8 mouse cellular contexts compared by ENCODE assay signal in genomic region chr3:88324951-88325405, GRCm38 (mm10). TPM values are rescaled to one million over a fixed set of nuclear protein-coding genes. Genes with fewer than 3 reads are reported as not detected.
DNase-seq lines count a peak whose midpoint lies in the region; ATAC-seq lines count a peak whose summit lies in the region.

Gene Glmp, plus strand, starts transcription at chr3:88325023.

- peak within 1 kb of the TSS; percentile 85 for H3K9ac ChIP-seq in limb, embryonic 11.5 days (ENCODE audit: low read length)
- peak within 1 kb of the TSS; percentile 80 for H3K9ac ChIP-seq in midbrain, embryonic 12.5 days (replicated peaks)

- peak within 1 kb of the TSS; percentile 85 for H3K27ac ChIP-seq in embryonic facial prominence, embryonic 10.5 days (replicated peaks)
- H3K27ac ChIP-seq in limb, embryonic 11.5 days (replicated peaks; ENCODE audit: low read depth, low read length): no peak within 1 kb of the TSS
- H3K27ac ChIP-seq in midbrain, embryonic 12.5 days (replicated peaks): no peak within 1 kb of the TSS

- no peaks in the 10 kb centered on the region for H3K9me3 ChIP-seq in embryonic facial prominence, embryonic 10.5 days
- H3K9me3 ChIP-seq in limb, embryonic 11.5 days (ENCODE audit: control insufficient read depth, low read length): no peaks in the 10 kb centered on the region
- H3K9me3 ChIP-seq in midbrain, embryonic 12.5 days: no peaks in the 10 kb centered on the region

- H3K4me2 ChIP-seq in limb, embryonic 11.5 days (ENCODE audit: low read depth, severe bottlenecking): peak within 1 kb of the TSS; percentile 67
- H3K4me2 ChIP-seq in midbrain, embryonic 12.5 days (replicated peaks): peak within 1 kb of the TSS; percentile 84

- WGBS in embryonic facial prominence, embryonic 10.5 days: 3% methylated on average over 10 of the region's 10 CpGs
- WGBS in limb, embryonic 11.5 days: under 1% methylated on average over 10 of the region's 10 CpGs
- 2% methylated on average over 10 of the region's 10 CpGs for WGBS in midbrain, embryonic 12.5 days

- no peaks in the 10 kb centered on the region for H3K27me3 ChIP-seq in embryonic facial prominence, embryonic 10.5 days (replicated peaks; ENCODE audit: low read depth, poor library complexity, severe bottlenecking)
- no peaks in the 10 kb centered on the region for H3K27me3 ChIP-seq in limb, embryonic 11.5 days (ENCODE audit: control insufficient read depth, insufficient read depth, low read length)
- H3K27me3 ChIP-seq in midbrain, embryonic 12.5 days: no peaks in the 10 kb centered on the region

- peak within 1 kb of the TSS; percentile 87 for H3K4me3 ChIP-seq in embryonic facial prominence, embryonic 10.5 days
- H3K4me3 ChIP-seq in limb, embryonic 11.5 days (ENCODE audit: low read depth, low read length): peak within 1 kb of the TSS; percentile 77
- H3K4me3 ChIP-seq in midbrain, embryonic 12.5 days: peak within 1 kb of the TSS; percentile 71

- peaks cover 84% of the 10 kb centered on the region for H3K36me3 ChIP-seq in embryonic facial prominence, embryonic 10.5 days (replicated peaks)
- H3K36me3 ChIP-seq in limb, embryonic 11.5 days (ENCODE audit: control insufficient read depth, insufficient read depth, low read length): peaks cover 29% of the 10 kb centered on the region
- H3K36me3 ChIP-seq in midbrain, embryonic 12.5 days: peaks cover 62% of the 10 kb centered on the region

- ATAC-seq in limb, embryonic 11.5 days (ENCODE audit: insufficient number of reproducible peaks, low FRiP score, low TSS enrichment, low read depth): no peak
- ATAC-seq in midbrain, embryonic 12.5 days (ENCODE audit: low FRiP score, low read depth): peak; percentile 60

- peaks cover 17% of the 10 kb centered on the region for H3K4me1 ChIP-seq in embryonic facial prominence, embryonic 10.5 days
- H3K4me1 ChIP-seq in limb, embryonic 11.5 days (ENCODE audit: control insufficient read depth, insufficient read depth, low read length): peaks cover 5% of the 10 kb centered on the region; the same call in 1 of the 2 replicates
- peaks cover 14% of the 10 kb centered on the region for H3K4me1 ChIP-seq in midbrain, embryonic 12.5 days

- peak; percentile 35 to 43 for DNase-seq in urinary bladder, adult 18-20 months (ENCODE audit: low spot score in 2 of 2)
- no peak for DNase-seq in urinary bladder, postnatal 10 days (ENCODE audit: low spot score)
- DNase-seq in embryonic facial prominence, embryonic 10.5 days (ENCODE audit: low spot score): peak; percentile 70
- DNase-seq in heart, adult 11 months: peak; percentile 98
- peak; percentile 72 for DNase-seq in kidney, adult 11 months
- DNase-seq in limb, embryonic 11.5 days (ENCODE audit: low spot score): peak; percentile 65
- DNase-seq in spleen, adult 12 weeks (ENCODE audit: low spot score): peak; percentile 25

RNA-seq across cellular contexts. Expression of gene Glmp, which starts in this region (rescaled TPM):
- polyA plus RNA-seq in embryonic facial prominence, embryonic 10.5 days (2016; fragmentation: Nextera tagmentation; extraction: Ambion mirVana): 142 and 153 TPM in 2 replicates
- 90.5 and 100 TPM in 2 replicates for polyA plus RNA-seq in limb, embryonic 11.5 days (2014; fragmentation: Nextera tagmentation; extraction: Ambion mirVana)
- polyA plus RNA-seq in midbrain, embryonic 12.5 days (2016; fragmentation: Nextera tagmentation; extraction: Ambion mirVana): 104 and 128 TPM in 2 replicates
